Mouse (Mus musculus) lung, embryonic 16.5 days (tissue): ENCODE measurements around the gene Ppp4r3a. TPM values are rescaled to one million over a fixed set of nuclear protein-coding genes. Genes with fewer than 3 reads are reported as not detected.
"Not testable (repeated sequence)": the region's sequence is repeated elsewhere in the genome, so short reads cannot be mapped to it uniquely, and the experiment has no call there.

Experiments
- ATAC-seq: fragments of 200-750 bp; cut with Nextera tagmentation; 2 replicates; pipeline ENCODE4 v1.8.0; 2017; ENCODE audit warnings: low read depth, mild to moderate bottlenecking, moderate library complexity
- H3K27ac ChIP-seq: fragments of 300-500 bp; sonication (generic); 2 replicates; pipeline ENCODE4 v1.5.1; 2014; ENCODE audit warnings: mild to moderate bottlenecking, control low read depth, low read length
- H3K27me3 ChIP-seq: fragments of 300-500 bp; sonication (generic); 2 replicates; pipeline ENCODE4 v1.6.1; 2014; ENCODE audit warnings: low read depth, low read length, mixed read lengths; ENCODE audit not compliant: control insufficient read depth, insufficient read depth
- H3K36me3 ChIP-seq: fragments of 300-500 bp; sonication (generic); 2 replicates; pipeline ENCODE4 v1.6.1; 2014; ENCODE audit warnings: low read length; ENCODE audit not compliant: control insufficient read depth, insufficient read depth
- H3K4me1 ChIP-seq: fragments of 300-500 bp; sonication (generic); replicated peaks from 2 replicates; pipeline ENCODE4 v1.6.1; 2014; ENCODE audit warnings: low read length, mixed read lengths; ENCODE audit not compliant: control insufficient read depth, insufficient read depth
- H3K4me2 ChIP-seq: fragments of 300-500 bp; sonication (generic); 2 replicates; pipeline ENCODE4 v1.6.1; 2014; ENCODE audit warnings: low read depth, low read length, control low read depth
- H3K4me3 ChIP-seq: fragments of 300-500 bp; sonication (generic); 2 replicates; pipeline ENCODE4 v1.5.1; 2014; ENCODE audit warnings: mild to moderate bottlenecking, low read length, control low read depth
- H3K9ac ChIP-seq: fragments of 300-500 bp; sonication (generic); 2 replicates; pipeline ENCODE4 v1.6.1; 2014; ENCODE audit warnings: low read length, control low read depth
- H3K9me3 ChIP-seq: fragments of 300-500 bp; sonication (generic); 2 replicates; pipeline ENCODE4 v1.6.1; 2016; ENCODE audit warnings: low read length; ENCODE audit not compliant: control insufficient read depth
- WGBS: fragments of 180-500 bp; shearing (Covaris S2); extraction: QIAGEN DNeasy Blood & Tissue Kit; methylation state at CpG from one replicate; pipeline ENCODE4 v1.1.7; 2014; 5-methylcytosine and 5-hydroxymethylcytosine counted together
- polyA plus RNA-seq: library from polyadenylated mRNA; unstranded; fragments of >200 nt; fragmentation: Nextera tagmentation; extraction: Ambion mirVana; gene quantifications from 2 replicates; pipeline ENCODE4 v1.2.1, GENCODE M21; 2015

The Ppp4r3a gene
- polyA plus RNA-seq, 1 experiment from 2014 or later, result 30.4 TPM

- Histone ChIP-seq H3K4me2 (no peak overlapping the region), H3K27ac (0 out of 2 replicates have a peak overlapping the region, but pooled peaks have one; percentile 18), H3K4me1 (peaks cover 81% of the 10 kb centered on the region), H3K36me3 (no peaks in the 10 kb centered on the region), H3K27me3 (no peaks in the 10 kb centered on the region), H3K9me3 (no peaks in the 10 kb centered on the region), H3K9ac (0 out of 2 replicates have a peak overlapping the region, but pooled peaks have one; percentile 13), H3K4me3 (no peak overlapping the region)
- ATAC-seq, result no peak
- WGBS, result 50% methylated on average over 5 of the region's 5 CpGs
Measured at GRCm38 (mm10) chr12:101016412-101016928, 67.0 kb downstream of the Ppp4r3a start.

GRCm38 (mm10) chr12:101015926-101016325 lies 67.6 kb downstream of the Ppp4r3a start:
- peaks cover 79% of the 10 kb centered on the region for H3K4me1 ChIP-seq

GRCm38 (mm10) chr12:101015165-101015560 lies 68.3 kb downstream of the Ppp4r3a start:
- ATAC-seq, result no peak
- no peak overlapping the region; the same call in 1 of the 2 replicates for H3K9ac ChIP-seq
- H3K4me2 ChIP-seq, result no peak overlapping the region
- H3K27ac ChIP-seq, result no peak overlapping the region
- H3K27me3 ChIP-seq, result no peaks in the 10 kb centered on the region
- no peaks in the 10 kb centered on the region for H3K9me3 ChIP-seq
- peaks cover 80% of the 10 kb centered on the region for H3K4me1 ChIP-seq
- H3K36me3 ChIP-seq, result no peaks in the 10 kb centered on the region
- WGBS, result 84% methylated on average over 11 of the region's 11 CpGs
- no peak overlapping the region for H3K4me3 ChIP-seq

More at GRCm38 (mm10) chr12:101015926-101016325, 67.6 kb downstream of the Ppp4r3a start:
- 52% methylated on average over 4 of the region's 4 CpGs for WGBS
- Histone ChIP-seq H3K4me2 (no peak overlapping the region), H3K27me3 (no peaks in the 10 kb centered on the region), H3K27ac (peak overlapping the region; percentile 18; the same call in 1 of the 2 replicates), H3K36me3 (no peaks in the 10 kb centered on the region), H3K4me3 (no peak overlapping the region), H3K9ac (no peak overlapping the region; the same call in 1 of the 2 replicates), H3K9me3 (no peaks in the 10 kb centered on the region)
- no peak for ATAC-seq

GRCm38 (mm10) chr12:101014549-101015164 lies 68.8 kb downstream of the Ppp4r3a start:
- H3K27me3 ChIP-seq, result no peaks in the 10 kb centered on the region
- WGBS, result 64% methylated on average over 10 of the region's 10 CpGs
- H3K4me1 ChIP-seq, result peaks cover 75% of the 10 kb centered on the region
- H3K4me2 ChIP-seq, result no peak overlapping the region
- H3K9ac ChIP-seq, result no peak overlapping the region
- no peaks in the 10 kb centered on the region for H3K9me3 ChIP-seq
- ATAC-seq, result no peak
- no peaks in the 10 kb centered on the region for H3K36me3 ChIP-seq
- no peak overlapping the region for H3K4me3 ChIP-seq
- no peak overlapping the region for H3K27ac ChIP-seq

DNA sequence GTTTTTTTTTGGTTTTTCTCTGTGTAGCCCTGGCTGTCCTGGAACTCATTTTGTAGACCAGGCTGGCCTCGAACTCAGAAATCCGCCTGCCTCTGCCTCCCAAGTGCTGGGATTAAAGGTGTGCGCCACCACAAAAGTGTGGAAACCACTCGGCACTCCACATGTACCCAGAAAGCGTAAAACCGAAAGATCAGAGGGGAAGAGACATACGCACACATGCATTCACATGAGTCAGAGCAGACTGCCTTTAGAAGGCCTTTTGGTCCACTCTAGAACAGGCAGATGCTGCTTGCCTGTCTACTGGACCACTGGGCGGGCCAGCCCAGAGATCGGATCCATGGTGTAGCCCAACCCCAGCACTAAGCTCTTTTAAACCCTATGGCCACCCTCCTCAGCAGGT lies 69.8 kb downstream of the Ppp4r3a start:
- not testable (repeated sequence) for H3K27me3 ChIP-seq, ATAC-seq, H3K27ac ChIP-seq, H3K36me3 ChIP-seq, H3K4me2 ChIP-seq, H3K4me3 ChIP-seq, H3K9ac ChIP-seq, H3K9me3 ChIP-seq
- WGBS, result 92% methylated on average over 9 of the region's 9 CpGs
- H3K4me1 ChIP-seq, result peaks cover 67% of the 10 kb centered on the region

DNA sequence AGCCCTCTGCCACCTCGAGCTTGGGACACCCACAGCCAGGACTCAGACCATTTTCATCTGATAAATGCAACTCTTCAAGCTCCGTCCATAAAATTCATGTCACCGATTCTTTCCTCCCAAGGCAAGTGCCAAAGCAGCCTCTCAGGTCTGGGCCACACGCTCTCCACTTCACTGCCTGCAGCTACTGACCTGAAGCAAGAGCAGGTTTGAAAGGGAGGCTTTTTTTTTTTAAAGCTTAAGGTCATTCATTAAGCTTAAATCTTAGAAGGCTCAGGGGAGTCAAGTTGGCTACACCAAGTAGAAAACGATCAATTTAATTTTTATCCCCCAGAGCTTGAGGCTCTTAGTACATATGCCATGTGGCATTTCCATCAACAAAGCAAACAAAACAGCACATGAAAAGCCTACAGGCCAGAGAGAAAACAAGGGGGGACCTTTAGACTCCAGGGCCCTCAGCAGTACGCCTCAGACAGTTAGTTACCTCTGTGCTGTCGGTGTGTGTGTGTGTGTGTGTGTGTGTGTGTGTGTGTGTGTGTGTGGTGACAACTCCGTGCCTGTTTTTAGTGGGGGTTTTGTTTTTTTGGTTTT lies 70.3 kb downstream of the Ppp4r3a start:
- Histone ChIP-seq H3K27me3 (no peaks in the 10 kb centered on the region), H3K36me3 (no peaks in the 10 kb centered on the region), H3K4me1 (peaks cover 67% of the 10 kb centered on the region), H3K27ac (peak overlapping the region; percentile 55), H3K4me3 (no peak overlapping the region), H3K4me2 (no peak overlapping the region; the same call in 1 of the 2 replicates), H3K9me3 (no peaks in the 10 kb centered on the region), H3K9ac (peak overlapping the region; percentile 14; the same call in 1 of the 2 replicates)
- no peak for ATAC-seq
- WGBS, result 68% methylated on average over 8 of the region's 8 CpGs

DNA sequence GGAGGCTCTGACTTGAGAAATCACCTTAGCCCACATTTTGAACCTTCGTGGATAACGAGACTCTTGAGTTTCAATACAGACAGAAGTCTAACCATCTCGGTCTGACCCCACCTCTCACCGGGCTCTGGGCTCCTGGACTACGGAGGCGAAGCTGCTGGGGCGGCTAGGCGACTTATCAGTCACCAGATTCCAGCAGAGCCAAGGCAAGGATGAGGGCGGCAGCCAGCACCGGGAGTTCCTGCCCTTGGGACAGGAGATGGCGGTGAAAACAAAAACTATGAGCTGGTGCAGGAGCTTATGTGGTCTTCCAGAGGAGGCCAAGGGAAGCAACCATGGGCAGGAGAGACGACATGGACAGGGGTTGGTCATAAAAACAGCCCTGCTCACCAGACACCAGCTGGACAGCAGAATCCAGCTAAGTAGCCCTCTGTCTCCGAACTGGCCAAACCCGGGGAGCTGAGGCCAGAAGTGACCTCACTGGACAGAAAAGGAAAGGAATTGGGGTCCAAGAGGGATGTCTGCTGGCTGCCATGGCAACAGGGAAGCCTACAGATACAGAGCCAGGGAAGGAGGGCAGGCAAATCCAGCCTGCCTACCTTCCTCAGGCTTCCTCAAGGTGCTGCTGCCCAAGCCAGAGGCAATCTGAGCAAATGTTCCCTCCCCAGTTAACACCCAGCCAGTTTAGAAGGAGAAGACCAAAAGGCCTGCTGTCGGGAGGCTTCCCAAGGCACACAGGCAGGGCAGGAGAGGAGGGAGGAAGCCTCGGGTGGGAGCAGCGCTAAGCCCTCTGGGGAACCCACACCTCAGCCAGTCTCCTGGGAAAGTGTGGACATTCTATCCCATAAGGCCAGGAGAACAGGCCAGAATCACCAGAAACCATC lies 71.1 kb downstream of the Ppp4r3a start:
- peak overlapping the region; percentile 8 for H3K4me2 ChIP-seq
- no peaks in the 10 kb centered on the region for H3K9me3 ChIP-seq
- H3K36me3 ChIP-seq, result no peaks in the 10 kb centered on the region
- H3K27ac ChIP-seq, result peak overlapping the region; percentile 55
- ATAC-seq, result no peak
- H3K27me3 ChIP-seq, result no peaks in the 10 kb centered on the region
- 16% methylated on average over 17 of the region's 17 CpGs for WGBS
- H3K9ac ChIP-seq, result peak overlapping the region; percentile 14
- H3K4me3 ChIP-seq, result no peak overlapping the region
- H3K4me1 ChIP-seq, result peaks cover 66% of the 10 kb centered on the region

DNA sequence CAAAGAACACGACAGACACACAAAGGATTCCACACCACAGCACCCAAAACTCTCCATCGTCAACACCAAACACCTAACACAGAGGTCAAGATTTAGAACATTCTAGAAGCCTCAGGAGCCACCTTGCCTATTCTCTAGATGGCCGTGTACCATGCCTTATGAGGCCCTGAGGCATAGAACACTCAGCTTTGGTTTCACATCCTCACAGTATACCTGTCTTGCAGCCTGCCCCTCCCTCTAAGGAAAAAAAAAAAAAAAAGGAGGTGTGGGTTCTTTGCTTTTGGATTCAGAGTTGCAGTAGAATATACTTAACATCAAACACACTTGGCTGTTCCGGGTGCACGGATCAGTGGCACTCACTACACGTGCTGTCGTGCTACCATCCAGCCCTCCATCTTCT lies 72.5 kb downstream of the Ppp4r3a start:
- ATAC-seq, result 0 out of 2 replicates have a peak, but pooled peaks have one; percentile 21
- no peak overlapping the region for H3K9ac ChIP-seq
- H3K4me3 ChIP-seq, result no peak overlapping the region
- H3K27me3 ChIP-seq, result no peaks in the 10 kb centered on the region
- 60% methylated on average over 7 of the region's 7 CpGs for WGBS
- no peak overlapping the region for H3K4me2 ChIP-seq
- peaks cover 55% of the 10 kb centered on the region for H3K4me1 ChIP-seq
- peak overlapping the region; percentile 53 for H3K27ac ChIP-seq
- no peaks in the 10 kb centered on the region for H3K36me3 ChIP-seq
- no peaks in the 10 kb centered on the region for H3K9me3 ChIP-seq
